Mouse (Mus musculus) MEL-GATA-1-ER (cell line): ENCODE results near the gene Hdac7.

ENCODE experiments used
- DNase-seq: peaks from one replicate; pipeline ENCODE4 v3.0.0-alpha.2; 2012; ENCODE audit warnings: low read depth; ENCODE audit errors: extremely low read depth

Gene Hdac7

GRCm38 (mm10) chr15:97816199-97816994, 27.9 kb downstream of the Hdac7 start:
- no peak for DNase-seq

GRCm38 (mm10) chr15:97815254-97815653, 29.0 kb downstream of the Hdac7 start:
- no peak for DNase-seq

- no peak for DNase-seq
Observed at GRCm38 (mm10) chr15:97814703-97815102, 29.6 kb downstream of the Hdac7 start.

- DNase-seq = no peak
Observed at GRCm38 (mm10) chr15:97813452-97814204, 30.7 kb downstream of the Hdac7 start.

GRCm38 (mm10) chr15:97812875-97813274, 31.4 kb downstream of the Hdac7 start:
- DNase-seq = no peak

GRCm38 (mm10) chr15:97812126-97812525, 32.2 kb downstream of the Hdac7 start:
- no peak for DNase-seq

- DNase-seq = no peak
Observed at GRCm38 (mm10) chr15:97811307-97811706, 33.0 kb downstream of the Hdac7 start.

- DNase-seq = no peak
Observed at GRCm38 (mm10) chr15:97810399-97810798, 33.9 kb downstream of the Hdac7 start.

GRCm38 (mm10) chr15:97809942-97810341, 34.4 kb downstream of the Hdac7 start:
- DNase-seq = no peak

- DNase-seq = no peak
Observed at GRCm38 (mm10) chr15:97809206-97809605, 35.1 kb downstream of the Hdac7 start.

- DNase-seq = no peak
Observed at GRCm38 (mm10) chr15:97808532-97808931, 35.8 kb downstream of the Hdac7 start.

GRCm38 (mm10) chr15:97807867-97808266, 36.4 kb downstream of the Hdac7 start:
- no peak for DNase-seq

- no peak for DNase-seq
Observed at GRCm38 (mm10) chr15:97802575-97802974, 41.7 kb downstream of the Hdac7 start.

- DNase-seq = no peak
Observed at GRCm38 (mm10) chr15:97801811-97802210, 42.5 kb downstream of the Hdac7 start.

GRCm38 (mm10) chr15:97800853-97801252, 43.4 kb downstream of the Hdac7 start:
- DNase-seq = no peak

- no peak for DNase-seq
Observed at GRCm38 (mm10) chr15:97799446-97799845, 44.9 kb downstream of the Hdac7 start.

- DNase-seq = no peak
Observed at GRCm38 (mm10) chr15:97798134-97798533, 46.2 kb downstream of the Hdac7 start.

- DNase-seq = no peak
Observed at GRCm38 (mm10) chr15:97796674-97797310, 47.5 kb downstream of the Hdac7 start.

- no peak for DNase-seq
Observed at GRCm38 (mm10) chr15:97795559-97796235, 48.6 kb downstream of the Hdac7 start.

GRCm38 (mm10) chr15:97794268-97794667, 50.0 kb downstream of the Hdac7 start:
- DNase-seq = no peak

GRCm38 (mm10) chr15:97793386-97794153, 50.7 kb downstream of the Hdac7 start:
- DNase-seq = no peak
